Mouse (Mus musculus) hindbrain, embryonic 15.5 days (tissue): ENCODE data around the gene Hnrnpul1. TPM values are rescaled to one million over a fixed set of nuclear protein-coding genes. Genes with fewer than 3 reads are reported as not detected.
"Not testable (repeated sequence)": the region's sequence is repeated elsewhere in the genome, so short reads cannot be mapped to it uniquely, and the experiment has no call there.

Experiments
- ATAC-seq: fragments of 200-750 bp; cut with Nextera tagmentation; 2 replicates; pipeline ENCODE4 v1.8.0; 2017; ENCODE audit warnings: low read depth, moderate number of reproducible peaks, moderate TSS enrichment; ENCODE audit not compliant: low FRiP score
- H3K27ac ChIP-seq: fragments of 300-500 bp; sonication (generic); replicated peaks from 2 replicates; pipeline ENCODE4 v1.5.1; 2015; ENCODE audit warnings: mild to moderate bottlenecking, inconsistent platforms
- H3K27me3 ChIP-seq: fragments of 300-500 bp; sonication (generic); 2 replicates; pipeline ENCODE4 v1.6.1; 2015; ENCODE audit warnings: control low read depth, inconsistent platforms
- H3K36me3 ChIP-seq: fragments of 300-500 bp; sonication (generic); 2 replicates; pipeline ENCODE4 v1.6.1; 2015; ENCODE audit warnings: control low read depth, inconsistent platforms
- H3K4me1 ChIP-seq: fragments of 300-500 bp; sonication (generic); replicated peaks from 2 replicates; pipeline ENCODE4 v1.6.1; 2015; ENCODE audit warnings: control low read depth, inconsistent platforms
- H3K4me2 ChIP-seq: fragments of 300-500 bp; sonication (generic); 2 replicates; pipeline ENCODE4 v1.6.1; 2015; ENCODE audit warnings: moderate library complexity, mild to moderate bottlenecking, inconsistent platforms
- H3K4me3 ChIP-seq: fragments of 300-500 bp; sonication (generic); 2 replicates; pipeline ENCODE4 v1.5.1; 2015; ENCODE audit warnings: mild to moderate bottlenecking, inconsistent platforms
- H3K9ac ChIP-seq: fragments of 300-500 bp; sonication (generic); 2 replicates; pipeline ENCODE4 v1.6.1; 2015; ENCODE audit warnings: inconsistent platforms
- H3K9me3 ChIP-seq: fragments of 300-500 bp; sonication (generic); 2 replicates; pipeline ENCODE4 v1.6.1; 2016; ENCODE audit warnings: control low read depth, inconsistent platforms
- WGBS: fragments of 180-500 bp; shearing (Covaris S2); methylation state at CpG from one replicate; pipeline ENCODE4 v1.1.7; 2015; 5-methylcytosine and 5-hydroxymethylcytosine counted together
- polyA plus RNA-seq: library from polyadenylated mRNA; unstranded; fragments of >200 nt; fragmentation: Nextera tagmentation; extraction: Ambion mirVana; gene quantifications from 2 replicates; pipeline ENCODE4 v1.2.1, GENCODE M21; 2015

The Hnrnpul1 gene
- polyA plus RNA-seq = 42.2 and 43.7 TPM in 2 replicates

- Histone ChIP-seq H3K9ac (peak within 1 kb of the TSS; percentile 98), H3K9me3 (no peaks in the 10 kb centered on the region), H3K4me3 (peak within 1 kb of the TSS; percentile 89), H3K4me2 (peak within 1 kb of the TSS; percentile 98), H3K27me3 (no peaks in the 10 kb centered on the region), H3K4me1 (peaks cover 25% of the 10 kb centered on the region), H3K36me3 (peaks cover 9% of the 10 kb centered on the region), H3K27ac (peak within 1 kb of the TSS; percentile 99)
- under 1% methylated on average over 55 of the region's 55 CpGs for WGBS
- peak; percentile 95 for ATAC-seq
Measured at GRCm38 (mm10) chr7:25754738-25755467, at the start of gene Hnrnpul1. Gene Hnrnpul1, minus strand, starts transcription at chr7:25754757.

- Histone ChIP-seq H3K4me1 (peaks cover 5% of the 10 kb centered on the region), H3K4me3 (no peak overlapping the region), H3K27ac (no peak overlapping the region), H3K4me2 (no peak overlapping the region), H3K9ac (no peak overlapping the region), H3K9me3 (no peaks in the 10 kb centered on the region), H3K36me3 (no peaks in the 10 kb centered on the region), H3K27me3 (no peaks in the 10 kb centered on the region; the same call in 1 of the 2 replicates)
- 78% methylated on average over 13 of the region's 13 CpGs for WGBS
- no peak for ATAC-seq
Measured at GRCm38 (mm10) chr7:25803460-25803859, 48.9 kb upstream of the Hnrnpul1 start.

- H3K27ac ChIP-seq = no peak overlapping the region
- no peaks in the 10 kb centered on the region for H3K9me3 ChIP-seq
- ATAC-seq = no peak
- H3K9ac ChIP-seq = no peak overlapping the region
- H3K36me3 ChIP-seq = no peaks in the 10 kb centered on the region
- 0 out of 2 replicates have a peak overlapping the region, but pooled peaks have one; percentile 19 for H3K4me2 ChIP-seq
- no peaks in the 10 kb centered on the region; the same call in 1 of the 2 replicates for H3K27me3 ChIP-seq
- no peak overlapping the region for H3K4me3 ChIP-seq
- 35% methylated on average over 24 of the region's 24 CpGs for WGBS
- peaks cover 5% of the 10 kb centered on the region for H3K4me1 ChIP-seq
Measured at GRCm38 (mm10) chr7:25802241-25803125, 47.9 kb upstream of the Hnrnpul1 start.

- H3K4me2 ChIP-seq = no peak overlapping the region
- H3K27ac ChIP-seq = no peak overlapping the region
- no peak for ATAC-seq
- H3K9ac ChIP-seq = no peak overlapping the region
- H3K4me1 ChIP-seq = peaks cover 5% of the 10 kb centered on the region
- H3K4me3 ChIP-seq = no peak overlapping the region
- WGBS = 90% methylated on average over 6 of the region's 6 CpGs
- no peaks in the 10 kb centered on the region for H3K36me3 ChIP-seq
- H3K9me3 ChIP-seq = no peaks in the 10 kb centered on the region
- no peaks in the 10 kb centered on the region; the same call in 1 of the 2 replicates for H3K27me3 ChIP-seq
Measured at GRCm38 (mm10) chr7:25801031-25801430, 46.5 kb upstream of the Hnrnpul1 start.

GRCm38 (mm10) chr7:25799369-25799768 lies 44.8 kb upstream of the Hnrnpul1 start:
- Histone ChIP-seq H3K9ac (no peak overlapping the region), H3K4me2 (no peak overlapping the region), H3K9me3 (no peaks in the 10 kb centered on the region), H3K27me3 (no peaks in the 10 kb centered on the region; the same call in 1 of the 2 replicates), H3K4me1 (no peaks in the 10 kb centered on the region), H3K27ac (no peak overlapping the region), H3K36me3 (no peaks in the 10 kb centered on the region), H3K4me3 (no peak overlapping the region)
- WGBS = 83% methylated on average over 1 of the region's 1 CpGs
- ATAC-seq = no peak

- ATAC-seq = no peak
- no peak overlapping the region for H3K9ac ChIP-seq
- WGBS = 92% methylated on average over 2 of the region's 2 CpGs
Measured at GRCm38 (mm10) chr7:25798540-25798939, 44.0 kb upstream of the Hnrnpul1 start.

GRCm38 (mm10) chr7:25794775-25795174 lies 40.2 kb upstream of the Hnrnpul1 start:
- H3K4me1 ChIP-seq = no peaks in the 10 kb centered on the region
- H3K4me3 ChIP-seq = no peak overlapping the region
- WGBS = 83% methylated on average over 8 of the region's 8 CpGs
- no peaks in the 10 kb centered on the region for H3K27me3 ChIP-seq
- H3K9me3 ChIP-seq = no peaks in the 10 kb centered on the region
- H3K36me3 ChIP-seq = no peaks in the 10 kb centered on the region
- no peak overlapping the region for H3K9ac ChIP-seq
- no peak for ATAC-seq
- no peak overlapping the region for H3K27ac ChIP-seq
- H3K4me2 ChIP-seq = no peak overlapping the region

More at GRCm38 (mm10) chr7:25798540-25798939, 44.0 kb upstream of the Hnrnpul1 start:
- Histone ChIP-seq H3K4me3 (no peak overlapping the region), H3K4me1 (no peaks in the 10 kb centered on the region), H3K27me3 (no peaks in the 10 kb centered on the region; the same call in 1 of the 2 replicates), H3K27ac (no peak overlapping the region), H3K9me3 (no peaks in the 10 kb centered on the region), H3K36me3 (no peaks in the 10 kb centered on the region), H3K4me2 (no peak overlapping the region)

GRCm38 (mm10) chr7:25793679-25794078 lies 39.1 kb upstream of the Hnrnpul1 start:
- H3K27me3 ChIP-seq = no peaks in the 10 kb centered on the region
- WGBS = 65% methylated on average over 3 of the region's 3 CpGs
- H3K9ac ChIP-seq = no peak overlapping the region
- no peak overlapping the region for H3K4me2 ChIP-seq
- ATAC-seq = no peak
- no peak overlapping the region for H3K4me3 ChIP-seq
- H3K27ac ChIP-seq = no peak overlapping the region
- no peaks in the 10 kb centered on the region for H3K36me3 ChIP-seq
- no peaks in the 10 kb centered on the region for H3K9me3 ChIP-seq
- peaks cover 2% of the 10 kb centered on the region for H3K4me1 ChIP-seq

GRCm38 (mm10) chr7:25792966-25793365 lies 38.4 kb upstream of the Hnrnpul1 start:
- not testable (repeated sequence) for H3K27me3 ChIP-seq, H3K4me3 ChIP-seq, ATAC-seq, H3K27ac ChIP-seq, H3K4me2 ChIP-seq, H3K9me3 ChIP-seq, H3K4me1 ChIP-seq, H3K9ac ChIP-seq, H3K36me3 ChIP-seq
- WGBS = 79% methylated on average over 9 of the region's 9 CpGs

GRCm38 (mm10) chr7:25790615-25791014 lies 36.1 kb upstream of the Hnrnpul1 start:
- Histone ChIP-seq H3K9ac (no peak overlapping the region), H3K4me1 (peaks cover 15% of the 10 kb centered on the region), H3K36me3 (no peaks in the 10 kb centered on the region), H3K27me3 (no peaks in the 10 kb centered on the region), H3K4me2 (no peak overlapping the region), H3K9me3 (no peaks in the 10 kb centered on the region), H3K4me3 (no peak overlapping the region), H3K27ac (no peak overlapping the region)
- 81% methylated on average over 8 of the region's 8 CpGs for WGBS
- ATAC-seq = no peak

GRCm38 (mm10) chr7:25789129-25789440 lies 34.5 kb upstream of the Hnrnpul1 start:
- no peak for ATAC-seq
- Histone ChIP-seq H3K36me3 (no peaks in the 10 kb centered on the region), H3K4me1 (peaks cover 15% of the 10 kb centered on the region), H3K4me2 (peak overlapping the region; percentile 67), H3K4me3 (peak overlapping the region; percentile 40; the same call in 1 of the 2 replicates), H3K9me3 (no peaks in the 10 kb centered on the region), H3K27me3 (no peaks in the 10 kb centered on the region), H3K9ac (no peak overlapping the region), H3K27ac (no peak overlapping the region)
- WGBS = 30% methylated on average over 3 of the region's 3 CpGs
